Mouse (Mus musculus) CH12.LX (cell line): ENCODE data around the gene Kctd12b. TPM values are rescaled to one million over a fixed set of nuclear protein-coding genes. Genes with fewer than 3 reads are reported as not detected.

Source experiments
- DNase-seq: peaks from one replicate; pipeline ENCODE4 v3.0.0-alpha.2; 2013; ENCODE audit errors: extremely low read depth
- H3K27ac ChIP-seq: 2 replicates; pipeline ENCODE4 v1.5.1; 2012; ENCODE audit warnings: low read depth, mild to moderate bottlenecking, control low read depth, moderate library complexity; ENCODE audit not compliant: insufficient read depth
- H3K27me3 ChIP-seq: replicated peaks from 2 replicates; pipeline ENCODE3; 2012; ENCODE audit warnings: inconsistent platforms
- H3K36me3 ChIP-seq, 2 experiments: replicated peaks in 1 of 2; 2 replicates each; pipeline versions ENCODE3 to v1.6.1; 2012; ENCODE audit warnings: inconsistent platforms in 1 of 2, low read length in 1 of 2, mild to moderate bottlenecking in 1 of 2, mixed read lengths in 1 of 2, moderate library complexity in 1 of 2; ENCODE audit not compliant: control insufficient read depth in 1 of 2, insufficient read depth in 1 of 2
- H3K4me1 ChIP-seq, 2 experiments: 2 replicates each; pipeline ENCODE4 v1.6.1; 2012; ENCODE audit warnings: inconsistent platforms in 1 of 2, moderate library complexity in 1 of 2; ENCODE audit not compliant: insufficient read depth in 2 of 2, control insufficient read depth in 1 of 2
- H3K4me2 ChIP-seq: 2 replicates; pipeline ENCODE4 v1.6.1; 2012; ENCODE audit warnings: low read depth, mild to moderate bottlenecking, control low read depth; ENCODE audit not compliant: poor library complexity, insufficient read depth, severe bottlenecking
- H3K4me3 ChIP-seq, 3 experiments: fragments of 150-350 bp in 1 of 3; sonication (generic) in 1 of 3; replicated peaks in 1 of 3; 2 replicates each; pipeline versions ENCODE3 to v1.5.1; 2011 to 2012; ENCODE audit warnings: low read depth in 2 of 3, low read length in 2 of 3, mild to moderate bottlenecking in 2 of 3, moderate library complexity in 2 of 3, control low read depth in 1 of 3, improper control_type of control experiment in 1 of 3, inconsistent platforms in 1 of 3, mixed read lengths in 1 of 3; ENCODE audit not compliant: poor library complexity in 1 of 3
- H3K79me2 ChIP-seq: replicated peaks from 2 replicates; pipeline ENCODE4 v1.6.1; 2012; ENCODE audit warnings: mild to moderate bottlenecking, moderate library complexity; ENCODE audit not compliant: control insufficient read depth, poor library complexity, insufficient read depth, severe bottlenecking; ENCODE audit errors: extremely low read depth
- H3K9ac ChIP-seq: 2 replicates; pipeline ENCODE4 v1.6.1; 2012; ENCODE audit warnings: low read depth, mild to moderate bottlenecking, control low read depth, moderate library complexity; ENCODE audit not compliant: insufficient read depth
- H3K9me3 ChIP-seq: replicated peaks from 2 replicates; pipeline ENCODE3; 2012; ENCODE audit warnings: low read length, inconsistent platforms, mixed read lengths
- BHLHE40 ChIP-seq: IDR thresholded peaks from 2 replicates; pipeline ENCODE4 v1.6.1; 2011; ENCODE audit warnings: mild to moderate bottlenecking, low read depth, low read length, improper control_type of control experiment
- CHD1 ChIP-seq: IDR thresholded peaks from 2 replicates; pipeline ENCODE4 v1.6.1; 2012; ENCODE audit warnings: low read depth, low read length, improper control_type of control experiment, inconsistent platforms
- CHD2 ChIP-seq: IDR thresholded peaks from 2 replicates; pipeline ENCODE4 v1.6.1; 2011; ENCODE audit warnings: low read length, improper control_type of control experiment
- ELF1 ChIP-seq: IDR thresholded peaks from 2 replicates; pipeline ENCODE4 v1.6.1; 2014; ENCODE audit warnings: low read depth, mild to moderate bottlenecking, inconsistent platforms, low read length, improper control_type of control experiment
- EP300 ChIP-seq: IDR thresholded peaks from 2 replicates; pipeline ENCODE4 v1.6.1; 2011; ENCODE audit warnings: low read length, improper control_type of control experiment
- ETS1 ChIP-seq: conservative IDR thresholded peaks from 2 replicates; pipeline ENCODE4 v1.6.1; 2012; ENCODE audit warnings: low read depth, mild to moderate bottlenecking, inconsistent platforms, low read length, improper control_type of control experiment, moderate library complexity
- HCFC1 ChIP-seq: IDR thresholded peaks from 2 replicates; pipeline ENCODE4 v1.6.1; 2012; ENCODE audit warnings: low read depth, mild to moderate bottlenecking, inconsistent platforms, low read length, improper control_type of control experiment
- JUN ChIP-seq: IDR thresholded peaks from 2 replicates; pipeline ENCODE4 v1.6.1; 2011; ENCODE audit warnings: low read depth, mild to moderate bottlenecking, low read length, improper control_type of control experiment, moderate library complexity; ENCODE audit not compliant: insufficient read depth
- KAT2A ChIP-seq: IDR thresholded peaks from 2 replicates; pipeline ENCODE4 v1.6.1; 2012; ENCODE audit warnings: low read length, improper control_type of control experiment, inconsistent platforms; ENCODE audit not compliant: insufficient replicate concordance
- MYC ChIP-seq: IDR thresholded peaks from 2 replicates; pipeline ENCODE4 v1.6.1; 2011; ENCODE audit warnings: low read depth, mild to moderate bottlenecking, improper control_type of control experiment, low read length
- NELFE ChIP-seq: IDR thresholded peaks from 2 replicates; pipeline ENCODE4 v1.6.1; 2011; ENCODE audit warnings: low read depth, low read length, improper control_type of control experiment
- NRF1 ChIP-seq: IDR thresholded peaks from 2 replicates; pipeline ENCODE4 v1.6.1; 2014; ENCODE audit warnings: low read depth, mild to moderate bottlenecking, inconsistent platforms, low read length, improper control_type of control experiment, moderate library complexity
- POLR2A ChIP-seq: IDR thresholded peaks from 2 replicates; pipeline ENCODE4 v1.6.1; 2011; ENCODE audit warnings: low read depth, mild to moderate bottlenecking, improper control_type of control experiment, low read length
- POLR2AphosphoS2 ChIP-seq: IDR thresholded peaks from 2 replicates; pipeline ENCODE4 v1.6.1; 2011; ENCODE audit warnings: low read depth, low read length, improper control_type of control experiment
- SIN3A ChIP-seq: IDR thresholded peaks from 2 replicates; pipeline ENCODE4 v1.6.1; 2012; ENCODE audit warnings: low read length, improper control_type of control experiment, inconsistent platforms
- TBP ChIP-seq: conservative IDR thresholded peaks from 2 replicates; pipeline ENCODE4 v1.6.1; 2011; ENCODE audit warnings: low read depth, low read length, improper control_type of control experiment
- USF1 ChIP-seq: IDR thresholded peaks from 2 replicates; pipeline ENCODE4 v1.6.1; 2014; ENCODE audit warnings: low read depth, mild to moderate bottlenecking, inconsistent platforms, low read length, improper control_type of control experiment
- USF2 ChIP-seq: conservative IDR thresholded peaks from 2 replicates; pipeline ENCODE4 v1.6.1; 2011; ENCODE audit warnings: low read depth, low read length, improper control_type of control experiment
- ZKSCAN1 ChIP-seq: IDR thresholded peaks from 2 replicates; pipeline ENCODE4 v1.6.1; 2012; ENCODE audit warnings: low read depth, inconsistent platforms, low read length, improper control_type of control experiment, borderline replicate concordance
- ZMIZ1 ChIP-seq: IDR thresholded peaks from 2 replicates; pipeline ENCODE4 v1.6.1; 2012; ENCODE audit warnings: low read depth, mild to moderate bottlenecking, inconsistent platforms, low read length, improper control_type of control experiment
- ZNF384 ChIP-seq: IDR thresholded peaks from 2 replicates; pipeline ENCODE4 v1.6.1; 2012; ENCODE audit warnings: low read depth, low read length, improper control_type of control experiment, inconsistent platforms
- dilution Hi-C: fragments of 300-500 bp; cut with MboI; formaldehyde crosslinking; loops from 2 replicates; pipeline ENCODE4 v1.14.3; 2020; ENCODE audit warnings: low sequenced_read_pairs; ENCODE audit not compliant: extremely low pct_unique_long_range_greater_than_20kb, extremely low pct_ligation_motif_present
- in situ Hi-C: fragments of 300-500 bp; cut with MboI; formaldehyde crosslinking; loops from 3 replicates; pipeline ENCODE4 v1.14.3; 2019; ENCODE audit warnings: low sequenced_read_pairs, low pct_ligation_motif_present, low pct_unique_long_range_greater_than_20kb, mixed read lengths
- polyA plus RNA-seq: library from polyadenylated mRNA; unstranded; fragments of >175 nt; gene quantifications from 2 replicates; pipeline ENCODE4 v1.2.1, GENCODE M21; 2012; ENCODE audit warnings: low read depth; ENCODE audit not compliant: insufficient read length
- total RNA-seq, 2 experiments: library from RNA; depleted of rRNA; stranded (reverse); fragments of 300-350 nt in 1 of 2; fragments of >200 nt in 1 of 2; gene quantifications; 2 replicates each; pipeline ENCODE4 v1.2.3; 2012 to 2014

Gene Kctd12b
- total and polyA plus RNA-seq, 3 experiments: not detected

GRCm38 (mm10) chrX:153735697-153736096, 39.5 kb upstream of the Kctd12b start:
- H3K79me2 ChIP-seq: no peaks in the 10 kb centered on the region
- TF ChIP-seq MYC: no peak
- TF ChIP-seq CHD1: no peak
- TF ChIP-seq HCFC1: no peak
- TF ChIP-seq ETS1: no peak
- TF ChIP-seq ZKSCAN1: no peak
- no peak for TF ChIP-seq ZMIZ1
- TF ChIP-seq, all 38 proteins: peak for 0
- Histone ChIP-seq H3K4me3 (no peak overlapping the region), H3K4me2 (no peak overlapping the region), H3K9me3 (peaks cover 10% of the 10 kb centered on the region), H3K9ac (no peak overlapping the region), H3K27ac (no peak overlapping the region), H3K4me1 (no peaks in the 10 kb centered on the region), H3K27me3 (no peaks in the 10 kb centered on the region), H3K36me3 (no peaks in the 10 kb centered on the region)
- dilution Hi-C loops: no loop called here
- no peak for DNase-seq
- in situ Hi-C loops: no loop called here

DNA sequence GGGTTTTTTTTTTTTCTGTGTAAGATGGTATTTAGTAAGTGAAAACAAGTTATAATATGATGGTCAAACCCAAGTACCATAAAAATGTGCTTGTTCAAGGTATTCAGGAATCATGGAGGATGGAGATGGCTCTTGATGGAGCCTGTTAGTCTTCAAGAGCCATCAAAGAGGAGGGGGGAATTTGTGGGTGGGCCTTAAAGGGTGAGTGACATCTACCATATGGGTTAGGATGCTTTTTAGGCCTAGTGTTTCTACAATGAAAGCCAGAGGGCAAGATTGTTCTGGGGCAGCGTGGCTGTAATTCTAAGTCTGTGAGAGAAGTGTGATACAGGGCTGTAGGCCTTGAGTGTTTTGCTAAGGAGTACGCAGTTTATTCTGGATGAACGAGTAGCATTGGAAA, 28.2 kb upstream of the Kctd12b start:
- no peaks in the 10 kb centered on the region for H3K36me3 ChIP-seq
- in situ Hi-C loops (no loop called here), dilution Hi-C loops (no loop called here)

More for the DNA sequence above, 28.2 kb upstream of the Kctd12b start:
- DNase-seq: no peak
- Histone ChIP-seq H3K4me1 (no peaks in the 10 kb centered on the region), H3K9ac (no peak overlapping the region), H3K9me3 (no peaks in the 10 kb centered on the region), H3K79me2 (no peaks in the 10 kb centered on the region), H3K4me3 (no peak overlapping the region), H3K27me3 (no peaks in the 10 kb centered on the region), H3K4me2 (no peak overlapping the region), H3K27ac (no peak overlapping the region)
- TF ChIP-seq TBP (no peak), ZNF384 (no peak), POLR2A (no peak), USF2 (no peak), CHD2 (no peak), KAT2A (no peak), ELF1 (no peak), SIN3A (no peak), NRF1 (no peak), MYC (no peak), POLR2AphosphoS2 (no peak), ZKSCAN1 (no peak), NELFE (no peak), JUN (no peak), USF1 (no peak), EP300 (no peak), CHD1 (no peak), HCFC1 (no peak), BHLHE40 (no peak)
